Comparison of ENCODE assay signal across 22 mouse cellular contexts in the genomic region with DNA sequence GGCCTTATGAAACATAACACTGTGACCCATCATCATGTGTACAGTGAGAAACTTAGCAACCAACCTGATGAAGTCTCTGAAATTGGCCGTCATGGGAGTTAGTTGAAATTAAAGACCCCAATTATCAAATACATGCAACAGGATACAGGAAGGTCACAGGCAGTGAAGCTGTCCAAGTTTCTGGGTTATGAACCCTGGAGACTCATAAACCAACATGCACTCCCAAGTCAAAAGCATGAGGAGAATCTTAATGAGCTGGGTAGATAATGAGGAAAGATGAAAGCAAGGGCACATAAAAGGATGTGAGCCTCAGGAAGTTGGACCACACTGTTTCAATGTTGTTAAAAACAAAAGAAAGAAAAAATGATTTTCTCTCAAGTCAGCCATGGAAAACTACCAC.
A peak's percentile ranks its signal among the peaks of the same experiment; 100 is the strongest.
DNase-seq lines count a peak whose midpoint lies in the region; ATAC-seq and TF ChIP-seq lines count a peak whose summit lies in the region.
"Had no signal": no experiment of that assay in that cellular context is flagged by ENCODE, and none has a peak within 500 bp of the region (broad histone marks: within the 10 kb centered on the region; RNA-seq: fewer than 3 reads in every experiment).

No protein-coding gene starts in this region.

- no peaks in the 10 kb centered on the region for H3K79me2 ChIP-seq in liver, adult 2 months (ENCODE audit: control insufficient read depth, insufficient read depth, low read length)

- peak; percentile 11 for DNase-seq in embryonic facial prominence, embryonic 14.5 days (ENCODE audit: low spot score)
- no peak for DNase-seq in embryonic facial prominence, embryonic 10.5 days (ENCODE audit: low spot score)
- peak; percentile 43 for DNase-seq in liver, adult 2 months (ENCODE audit: extremely low read depth, low read depth, low spot score)
- no peak for DNase-seq in liver, postnatal 0 days
- DNase-seq in brain, embryonic 14.5 days (ENCODE audit: low read depth): peak; percentile 23
- no peak for DNase-seq in urinary bladder, postnatal 25 days (ENCODE audit: low spot score)
- DNase-seq in ovary, postnatal 36 days (ENCODE audit: low spot score): no peak
- DNase-seq: adrenal gland, postnatal 14 days; cerebellum, adult 18-20 months; cerebellum, adult 9-11 months; cerebellum, postnatal 36 days; gastrocnemius, postnatal 10 days; heart, adult 18-20 months; heart, postnatal 10 days; heart, postnatal 4 days had no signal

- ATAC-seq in embryonic facial prominence, embryonic 14.5 days (ENCODE audit: low read depth): peak; percentile 71; the same call in 1 of the 2 replicates
- ATAC-seq in liver, postnatal 0 days: no peak
- ATAC-seq: activated CD4-positive, CD25-positive, alpha-beta regulatory T cell, adult 4 months; hindbrain, embryonic 16.5 days; Patski had no signal

- no peak for TF ChIP-seq EP300 in liver, postnatal 0 days (IDR thresholded peaks at IDR 0.05; ENCODE audit: low read depth)

- no peak for TF ChIP-seq POLR2A in liver, adult 2 months (IDR thresholded peaks at IDR 0.05; ENCODE audit: extremely low read depth, insufficient read depth, low read length)
- no peak for TF ChIP-seq POLR2A in brain, embryonic 14.5 days (IDR thresholded peaks at IDR 0.05; ENCODE audit: borderline replicate concordance, extremely low read depth, insufficient read depth, insufficient read length, poor library complexity, severe bottlenecking)

- no peaks in the 10 kb centered on the region for H3K4me1 ChIP-seq in embryonic facial prominence, embryonic 14.5 days (ENCODE audit: control insufficient read depth, insufficient read depth, low read length)
- H3K4me1 ChIP-seq in embryonic facial prominence, embryonic 10.5 days: no peaks in the 10 kb centered on the region
- no peaks in the 10 kb centered on the region for H3K4me1 ChIP-seq in liver, adult 2 months (ENCODE audit: control insufficient read depth, insufficient read depth, low read length)
- no peaks in the 10 kb centered on the region for H3K4me1 ChIP-seq in liver, postnatal 0 days (ENCODE audit: insufficient read depth)
- H3K4me1 ChIP-seq: embryonic facial prominence, embryonic 12.5 days; heart, embryonic 10.5 days; hindbrain, embryonic 12.5 days had no signal

- 37% methylated on average over 1 of the region's 1 CpGs for WGBS in embryonic facial prominence, embryonic 14.5 days
- 58% methylated on average over 1 of the region's 1 CpGs for WGBS in embryonic facial prominence, embryonic 10.5 days
- WGBS in liver, adult 2 months: 72% methylated on average over 1 of the region's 1 CpGs
- 61% methylated on average over 1 of the region's 1 CpGs for WGBS in liver, postnatal 0 days (ENCODE audit: insufficient replicate concordance)

- no peaks in the 10 kb centered on the region for H3K36me3 ChIP-seq in embryonic facial prominence, embryonic 14.5 days (ENCODE audit: control insufficient read depth, insufficient read depth, low read length)
- no peaks in the 10 kb centered on the region for H3K36me3 ChIP-seq in embryonic facial prominence, embryonic 10.5 days (replicated peaks)
- H3K36me3 ChIP-seq in liver, adult 2 months (ENCODE audit: control insufficient read depth, insufficient read depth, low read length): no peaks in the 10 kb centered on the region
- H3K36me3 ChIP-seq in liver, postnatal 0 days (replicated peaks; ENCODE audit: insufficient read depth, low read length): no peaks in the 10 kb centered on the region
- H3K36me3 ChIP-seq: embryonic facial prominence, embryonic 12.5 days; forebrain, embryonic 12.5 days; heart, embryonic 10.5 days; hindbrain, embryonic 12.5 days had no signal

- H3K9ac ChIP-seq in embryonic facial prominence, embryonic 14.5 days (ENCODE audit: low read depth, low read length): no peak overlapping the region
- H3K9ac ChIP-seq in liver, adult 2 months (ENCODE audit: low read depth, low read length): no peak overlapping the region
- H3K9ac ChIP-seq in liver, postnatal 0 days (replicated peaks): no peak overlapping the region
- H3K9ac ChIP-seq: embryonic facial prominence, embryonic 12.5 days; forebrain, embryonic 12.5 days; hindbrain, embryonic 12.5 days had no signal

- TF ChIP-seq CTCF in liver, adult 2 months (IDR thresholded peaks at IDR 0.05; ENCODE audit: low read depth, low read length): no peak
- no peak for TF ChIP-seq CTCF in liver, postnatal 0 days (IDR thresholded peaks at IDR 0.05; ENCODE audit: low read depth)
- TF ChIP-seq CTCF in brain, embryonic 14.5 days (IDR thresholded peaks at IDR 0.05; ENCODE audit: borderline replicate concordance, extremely low read depth, insufficient read depth, insufficient read length): no peak

- no peaks in the 10 kb centered on the region for H3K9me3 ChIP-seq in embryonic facial prominence, embryonic 14.5 days (ENCODE audit: control insufficient read depth, low read length)
- H3K9me3 ChIP-seq in embryonic facial prominence, embryonic 10.5 days: no peaks in the 10 kb centered on the region
- H3K9me3 ChIP-seq in liver, postnatal 0 days (ENCODE audit: low read length): no peaks in the 10 kb centered on the region
- H3K9me3 ChIP-seq: embryonic facial prominence, embryonic 12.5 days; forebrain, embryonic 12.5 days; heart, embryonic 10.5 days; hindbrain, embryonic 12.5 days had no signal

- H3K27me3 ChIP-seq in embryonic facial prominence, embryonic 14.5 days (replicated peaks; ENCODE audit: control insufficient read depth, insufficient read depth, low read length): no peaks in the 10 kb centered on the region
- no peaks in the 10 kb centered on the region for H3K27me3 ChIP-seq in embryonic facial prominence, embryonic 10.5 days (replicated peaks; ENCODE audit: low read depth, poor library complexity, severe bottlenecking)
- no peaks in the 10 kb centered on the region for H3K27me3 ChIP-seq in liver, adult 2 months (ENCODE audit: control insufficient read depth, insufficient read depth, low read length)
- H3K27me3 ChIP-seq in liver, postnatal 0 days (ENCODE audit: insufficient read depth, low read length): no peaks in the 10 kb centered on the region
- H3K27me3 ChIP-seq: embryonic facial prominence, embryonic 12.5 days; forebrain, embryonic 12.5 days; hindbrain, embryonic 12.5 days; Patski had no signal

- H3K27ac ChIP-seq in embryonic facial prominence, embryonic 14.5 days (replicated peaks; ENCODE audit: low read depth, low read length): no peak overlapping the region
- H3K27ac ChIP-seq in embryonic facial prominence, embryonic 10.5 days (replicated peaks): no peak overlapping the region
- no peak overlapping the region for H3K27ac ChIP-seq in liver, adult 2 months (replicated peaks; ENCODE audit: insufficient read depth, low read depth, low read length)
- H3K27ac ChIP-seq in liver, postnatal 0 days (ENCODE audit: low read depth): no peak overlapping the region
- H3K27ac ChIP-seq: embryonic facial prominence, embryonic 12.5 days; forebrain, embryonic 12.5 days; heart, embryonic 10.5 days; hindbrain, embryonic 12.5 days had no signal

- no peak overlapping the region for H3K4me2 ChIP-seq in embryonic facial prominence, embryonic 14.5 days (ENCODE audit: low read depth, low read length)
- no peak overlapping the region for H3K4me2 ChIP-seq in liver, postnatal 0 days (ENCODE audit: low read depth, low read length)
- H3K4me2 ChIP-seq: embryonic facial prominence, embryonic 12.5 days; forebrain, embryonic 12.5 days; hindbrain, embryonic 12.5 days had no signal

- H3K4me3 ChIP-seq in embryonic facial prominence, embryonic 14.5 days (ENCODE audit: low read depth, low read length): no peak overlapping the region
- no peak overlapping the region for H3K4me3 ChIP-seq in embryonic facial prominence, embryonic 10.5 days
- H3K4me3 ChIP-seq in liver, adult 2 months (ENCODE audit: insufficient read depth, low read depth, low read length): no peak overlapping the region
- no peak overlapping the region for H3K4me3 ChIP-seq in liver, postnatal 0 days (ENCODE audit: low read depth, low read length)
- H3K4me3 ChIP-seq: embryonic facial prominence, embryonic 12.5 days; forebrain, embryonic 12.5 days; heart, embryonic 10.5 days; hindbrain, embryonic 12.5 days had no signal

Comparison
In these comparisons a context has a peak if more than half of its experiments do, and no peak if none do; other contexts are left out.
1. DNase-seq: peak in embryonic facial prominence, embryonic 14.5 days (single experiment), liver, adult 2 months (single experiment) and brain, embryonic 14.5 days (single experiment); none in embryonic facial prominence, embryonic 10.5 days (single experiment), liver, postnatal 0 days (single experiment), urinary bladder, postnatal 25 days (single experiment) and ovary, postnatal 36 days (single experiment).